Mouse (Mus musculus) liver, postnatal 0 days (tissue): ENCODE data around the gene Gpr68. TPM values are rescaled to one million over a fixed set of nuclear protein-coding genes. Genes with fewer than 3 reads are reported as not detected.

Experiments
- ATAC-seq: fragments of 200-750 bp; cut with Nextera tagmentation; 2 replicates; pipeline ENCODE4 v1.8.0; 2017; ENCODE audit warnings: mild to moderate bottlenecking, moderate library complexity
- DNase-seq: peaks from one replicate; pipeline ENCODE4 v3.0.0-alpha.2; 2016
- H3K27ac ChIP-seq: fragments of 300-500 bp; sonication (generic); 2 replicates; pipeline ENCODE4 v1.5.1; 2014; ENCODE audit warnings: antibody characterized with exemption, moderate library complexity, mild to moderate bottlenecking, low read depth
- H3K27me3 ChIP-seq: fragments of 300-500 bp; sonication (generic); 2 replicates; pipeline ENCODE4 v1.6.1; 2014; ENCODE audit warnings: low read length, control low read depth, mixed read lengths; ENCODE audit not compliant: insufficient read depth
- H3K36me3 ChIP-seq: fragments of 300-500 bp; sonication (generic); replicated peaks from 2 replicates; pipeline ENCODE4 v1.6.1; 2014; ENCODE audit warnings: mild to moderate bottlenecking, control low read depth, low read length, moderate library complexity, mixed read lengths; ENCODE audit not compliant: insufficient read depth
- H3K4me1 ChIP-seq: fragments of 300-500 bp; sonication (generic); 2 replicates; pipeline ENCODE4 v1.6.1; 2014; ENCODE audit warnings: antibody characterized with exemption, mild to moderate bottlenecking, control low read depth; ENCODE audit not compliant: insufficient read depth
- H3K4me2 ChIP-seq: fragments of 300-500 bp; sonication (generic); 2 replicates; pipeline ENCODE4 v1.6.1; 2014; ENCODE audit warnings: low read depth, mild to moderate bottlenecking, low read length, moderate library complexity, mixed read lengths
- H3K4me3 ChIP-seq: fragments of 300-500 bp; sonication (generic); 2 replicates; pipeline ENCODE4 v1.5.1; 2014; ENCODE audit warnings: low read depth, low read length
- H3K9ac ChIP-seq: fragments of 300-500 bp; sonication (generic); replicated peaks from 2 replicates; pipeline ENCODE4 v1.6.1; 2014; ENCODE audit warnings: mild to moderate bottlenecking, moderate library complexity
- H3K9me3 ChIP-seq: fragments of 300-500 bp; sonication (generic); 2 replicates; pipeline ENCODE4 v1.6.1; 2016; ENCODE audit warnings: mild to moderate bottlenecking, control low read depth, low read length, mixed read lengths
- CTCF ChIP-seq: sonication (generic); IDR thresholded peaks from 2 replicates; pipeline ENCODE4 v1.5.1; 2016; ENCODE audit warnings: antibody characterized with exemption, low read depth
- EP300 ChIP-seq: IDR thresholded peaks from 2 replicates; pipeline ENCODE4 v1.6.1; 2016; ENCODE audit warnings: antibody characterized with exemption, low read depth, mild to moderate bottlenecking
- WGBS: fragments of 180-500 bp; shearing (Covaris S2); extraction: QIAGEN DNeasy Blood & Tissue Kit; methylation state at CpG from one replicate; pipeline ENCODE4 v1.1.7; 2014; ENCODE audit not compliant: insufficient replicate concordance; 5-methylcytosine and 5-hydroxymethylcytosine counted together
- polyA plus RNA-seq: library from polyadenylated mRNA; unstranded; fragments of >200 nt; fragmentation: Nextera tagmentation; extraction: Ambion mirVana; gene quantifications from 2 replicates; pipeline ENCODE4 v1.2.1, GENCODE M21; 2015

Gpr68 gene
- polyA plus RNA-seq, 1 experiment from 2014 or later: 0.33 TPM

GRCm38 (mm10) chr12:100949146-100949545 lies 41.1 kb upstream of the Gpr68 start:
- 82% methylated on average over 5 of the region's 5 CpGs for WGBS
- Histone ChIP-seq H3K4me2 (no peak overlapping the region), H3K9me3 (no peaks in the 10 kb centered on the region), H3K27ac (no peak overlapping the region), H3K4me1 (peaks cover 16% of the 10 kb centered on the region), H3K4me3 (no peak overlapping the region), H3K36me3 (peaks cover 45% of the 10 kb centered on the region), H3K9ac (no peak overlapping the region), H3K27me3 (no peaks in the 10 kb centered on the region)
- no peak for DNase-seq
- TF ChIP-seq CTCF (no peak), EP300 (no peak)
- no peak for ATAC-seq

- DNase-seq (no peak), ATAC-seq (no peak)
- no peak overlapping the region for H3K4me2 ChIP-seq
- H3K4me3 ChIP-seq: no peak overlapping the region
- peaks cover 7% of the 10 kb centered on the region for H3K4me1 ChIP-seq
- no peaks in the 10 kb centered on the region for H3K9me3 ChIP-seq
- no peaks in the 10 kb centered on the region for H3K27me3 ChIP-seq
- WGBS: 86% methylated on average over 6 of the region's 6 CpGs
- no peak overlapping the region for H3K9ac ChIP-seq
- H3K36me3 ChIP-seq: peaks cover 52% of the 10 kb centered on the region
- TF ChIP-seq CTCF: no peak
- no peak for TF ChIP-seq EP300
- no peak overlapping the region for H3K27ac ChIP-seq
Observed at GRCm38 (mm10) chr12:100948021-100948420, 40.0 kb upstream of the Gpr68 start.

GRCm38 (mm10) chr12:100945948-100946347 lies 38.0 kb upstream of the Gpr68 start:
- no peaks in the 10 kb centered on the region for H3K27me3 ChIP-seq
- H3K27ac ChIP-seq: no peak overlapping the region
- H3K4me3 ChIP-seq: no peak overlapping the region
- TF ChIP-seq CTCF (no peak), EP300 (no peak)
- H3K36me3 ChIP-seq: peaks cover 56% of the 10 kb centered on the region
- ATAC-seq (no peak), DNase-seq (no peak)
- H3K9me3 ChIP-seq: no peaks in the 10 kb centered on the region
- H3K4me1 ChIP-seq: no peaks in the 10 kb centered on the region
- H3K9ac ChIP-seq: no peak overlapping the region
- H3K4me2 ChIP-seq: no peak overlapping the region
- 87% methylated on average over 12 of the region's 12 CpGs for WGBS

GRCm38 (mm10) chr12:100945501-100945900 lies 37.5 kb upstream of the Gpr68 start:
- Histone ChIP-seq H3K4me1 (no peaks in the 10 kb centered on the region), H3K4me2 (no peak overlapping the region), H3K9me3 (no peaks in the 10 kb centered on the region), H3K4me3 (no peak overlapping the region), H3K36me3 (peaks cover 60% of the 10 kb centered on the region), H3K27me3 (no peaks in the 10 kb centered on the region), H3K27ac (no peak overlapping the region), H3K9ac (no peak overlapping the region)
- ATAC-seq (no peak), DNase-seq (no peak)
- TF ChIP-seq EP300 (no peak), CTCF (no peak)
- 82% methylated on average over 12 of the region's 12 CpGs for WGBS

GRCm38 (mm10) chr12:100944921-100945336 lies 36.9 kb upstream of the Gpr68 start:
- Histone ChIP-seq H3K36me3 (peaks cover 63% of the 10 kb centered on the region), H3K9me3 (no peaks in the 10 kb centered on the region), H3K9ac (no peak overlapping the region), H3K4me3 (no peak overlapping the region), H3K27me3 (no peaks in the 10 kb centered on the region), H3K4me2 (no peak overlapping the region), H3K27ac (no peak overlapping the region), H3K4me1 (no peaks in the 10 kb centered on the region)
- ATAC-seq (no peak), DNase-seq (no peak)
- no peak for TF ChIP-seq CTCF
- TF ChIP-seq EP300: no peak
- 93% methylated on average over 21 of the region's 21 CpGs for WGBS

- H3K4me1 ChIP-seq: no peaks in the 10 kb centered on the region
- H3K4me2 ChIP-seq: no peak overlapping the region
- TF ChIP-seq CTCF: no peak
- no peak for TF ChIP-seq EP300
- DNase-seq: no peak
- no peak overlapping the region for H3K27ac ChIP-seq
- H3K9me3 ChIP-seq: no peaks in the 10 kb centered on the region
- 86% methylated on average over 4 of the region's 4 CpGs for WGBS
- no peak for ATAC-seq
- H3K4me3 ChIP-seq: no peak overlapping the region
- peaks cover 75% of the 10 kb centered on the region for H3K36me3 ChIP-seq
- H3K27me3 ChIP-seq: no peaks in the 10 kb centered on the region
- H3K9ac ChIP-seq: no peak overlapping the region
Observed at GRCm38 (mm10) chr12:100943146-100943545, 35.1 kb upstream of the Gpr68 start.

GRCm38 (mm10) chr12:100941361-100941760 lies 33.4 kb upstream of the Gpr68 start:
- 68% methylated on average over 3 of the region's 3 CpGs for WGBS
- Histone ChIP-seq H3K27me3 (no peaks in the 10 kb centered on the region), H3K36me3 (peaks cover 70% of the 10 kb centered on the region), H3K4me3 (no peak overlapping the region), H3K4me2 (no peak overlapping the region), H3K9ac (no peak overlapping the region), H3K9me3 (no peaks in the 10 kb centered on the region), H3K4me1 (no peaks in the 10 kb centered on the region), H3K27ac (no peak overlapping the region)
- DNase-seq: no peak
- no peak for ATAC-seq
- TF ChIP-seq CTCF (no peak), EP300 (no peak)
